Mouse (Mus musculus) kidney, postnatal 10 days (tissue): ENCODE measurements around the gene BC025920.

Source experiments
- DNase-seq: peaks from one replicate; pipeline ENCODE4 v3.0.0; 2021; ENCODE audit warnings: mixed read lengths

The BC025920 gene

GRCm38 (mm10) chr10:81644162-81644561 lies 38.1 kb downstream of the BC025920 start:
- DNase-seq = no peak

DNA sequence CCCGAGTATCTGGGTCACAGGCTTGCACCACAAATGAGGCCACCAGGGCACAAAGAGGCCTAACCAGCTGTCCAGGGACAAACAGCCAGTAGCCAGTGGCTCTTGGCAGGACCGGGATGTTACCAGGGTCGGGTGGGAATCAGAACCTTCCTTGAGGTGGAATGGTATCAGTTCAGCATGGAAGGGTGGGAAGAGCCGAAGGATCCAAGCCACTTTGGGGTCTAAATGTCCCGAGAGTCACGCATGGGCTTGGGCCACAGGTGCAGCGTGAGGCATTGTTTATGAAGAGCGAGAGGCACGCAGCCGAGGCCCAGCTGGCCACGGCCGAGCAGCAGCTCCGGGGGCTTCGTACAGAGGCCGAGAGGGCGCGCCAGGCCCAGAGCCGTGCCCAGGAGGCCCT lies 38.6 kb downstream of the BC025920 start:
- DNase-seq = peak; percentile 9

GRCm38 (mm10) chr10:81645391-81645790 lies 39.3 kb downstream of the BC025920 start:
- peak; percentile 1 for DNase-seq

DNA sequence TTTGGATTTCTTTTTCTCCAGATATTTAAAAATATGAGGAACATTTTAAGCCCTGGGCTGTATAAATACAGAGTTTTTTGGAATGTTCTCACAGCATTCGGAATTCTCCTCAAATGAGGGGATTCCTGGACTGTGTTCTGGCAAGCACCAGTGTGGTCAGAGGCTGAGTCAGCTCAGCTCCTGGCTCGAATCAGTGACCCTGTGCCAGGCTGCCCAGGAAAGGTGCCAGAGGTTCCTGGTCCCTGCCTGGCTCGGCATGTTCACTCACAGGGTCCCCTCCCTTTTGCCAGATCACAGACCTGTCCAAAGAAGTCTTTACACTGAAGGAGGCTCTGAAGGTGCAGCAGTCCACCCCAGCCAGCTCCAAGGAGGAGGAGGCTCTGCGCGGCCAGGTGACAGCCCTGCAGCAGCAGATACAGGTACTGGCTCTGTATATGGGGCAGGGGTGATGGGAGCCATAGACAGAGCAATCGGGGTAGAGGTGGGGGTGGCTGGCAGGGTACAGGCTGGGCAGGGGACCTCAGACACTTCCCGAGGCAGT lies 40.0 kb downstream of the BC025920 start:
- peak; percentile 11 for DNase-seq

- peak; percentile 91 for DNase-seq
Measured at GRCm38 (mm10) chr10:81648803-81649775, 43.0 kb downstream of the BC025920 start, which contains the start of gene Gm10778. TSS of gene Gm10778 (plus strand) at chr10:81649059.

DNA sequence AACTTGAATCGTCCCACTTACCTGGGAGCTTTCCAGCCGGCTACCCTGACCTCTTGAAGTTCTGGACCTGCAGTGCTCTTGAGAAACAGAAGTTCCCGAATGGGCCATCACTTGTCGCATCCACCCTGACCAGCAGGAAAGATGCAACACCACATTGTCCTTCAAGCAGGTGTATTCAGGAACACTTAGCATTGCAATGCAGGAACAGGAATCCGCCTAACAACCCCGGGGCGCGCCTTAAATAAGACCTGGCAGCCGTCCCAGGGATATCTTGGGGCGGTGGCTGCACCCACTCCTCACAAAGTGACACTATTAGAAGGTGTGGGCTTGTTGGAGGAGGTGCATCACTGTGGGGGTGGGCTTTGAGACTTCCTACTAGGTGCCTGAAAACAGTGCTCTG lies 49.1 kb downstream of the BC025920 start:
- no peak for DNase-seq

DNA sequence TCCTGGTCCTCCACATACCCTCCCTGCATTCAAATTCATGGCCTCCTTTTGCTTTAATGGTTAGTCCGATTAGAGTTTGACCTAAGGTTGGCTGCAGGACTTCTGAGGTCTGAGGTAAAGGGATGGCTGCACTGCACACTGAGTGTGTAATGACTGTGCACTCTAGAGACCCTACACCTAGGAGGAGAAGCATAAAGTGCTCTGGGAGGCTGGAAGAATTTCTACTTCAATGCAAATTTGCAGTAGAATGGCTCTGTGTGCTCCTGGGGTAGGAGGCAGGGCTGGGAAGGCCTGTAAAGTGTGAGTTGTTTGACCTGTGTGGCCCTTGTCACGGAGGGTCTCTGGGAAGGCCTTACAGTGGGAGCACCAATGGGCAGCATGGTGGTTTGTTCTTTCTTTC lies 50.1 kb downstream of the BC025920 start:
- DNase-seq = no peak
